Mouse (Mus musculus): Measurements from ENCODE around the gene Zfp777. TPM values are rescaled to one million over a fixed set of nuclear protein-coding genes. Genes with fewer than 3 reads are reported as not detected.

Zfp777 gene
- polyA plus RNA-seq, 1 experiment = 5.2 TPM

DNA sequence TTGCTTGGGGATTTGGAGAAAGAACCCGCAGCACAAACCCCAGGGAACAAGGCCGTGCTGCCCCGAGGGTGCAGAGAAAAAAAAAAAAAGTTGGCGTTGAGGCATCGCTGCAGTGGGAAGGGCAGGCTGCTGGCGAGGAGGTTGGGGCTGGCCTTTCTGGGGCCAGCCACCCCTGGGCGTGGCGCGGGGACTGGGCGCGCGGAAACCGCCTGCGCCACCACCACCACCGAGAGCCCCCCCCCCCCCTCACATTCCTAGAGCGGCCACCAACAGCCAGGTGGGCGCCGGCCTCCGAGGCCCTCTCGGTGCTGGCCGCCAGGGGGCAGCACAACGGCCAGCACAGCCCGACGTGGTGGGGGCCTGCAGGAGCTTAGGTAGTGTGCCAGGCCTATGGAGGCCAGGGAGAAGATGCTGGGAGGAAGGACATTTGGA, 32.6 kb downstream of the Zfp777 start:
- TF ChIP-seq POLR2A (IDR thresholded peaks at IDR 0.05; ENCODE audit: control insufficient read depth, low read depth, low read length) (peak; percentile 64; the same call in 1 of the 2 replicates), CTCF (IDR thresholded peaks at IDR 0.05; ENCODE audit: control insufficient read depth, insufficient read depth, insufficient replicate concordance, low read depth, low read length) (peak; percentile 91)
- Histone ChIP-seq H3K4me1 (ENCODE audit: control insufficient read depth, insufficient read depth, low read length) (peaks cover 15% of the 10 kb centered on the region), H3K27ac (ENCODE audit: control insufficient read depth, insufficient read depth, low read depth, low read length) (no peak overlapping the region; the same call in none of the 2 replicates), H3K36me3 (ENCODE audit: control insufficient read depth, insufficient read depth, low read length) (no peaks in the 10 kb centered on the region), H3K27me3 (ENCODE audit: control insufficient read depth, insufficient read depth, low read length) (no peaks in the 10 kb centered on the region), H3K4me3 (ENCODE audit: control insufficient read depth, low read depth, low read length) (peak overlapping the region; percentile 62)

- Histone ChIP-seq H3K27ac (ENCODE audit: control insufficient read depth, insufficient read depth, low read depth, low read length) (no peak overlapping the region), H3K36me3 (ENCODE audit: control insufficient read depth, insufficient read depth, low read length) (no peaks in the 10 kb centered on the region), H3K27me3 (ENCODE audit: control insufficient read depth, insufficient read depth, low read length) (no peaks in the 10 kb centered on the region), H3K4me3 (ENCODE audit: control insufficient read depth, low read depth, low read length) (no peak overlapping the region), H3K4me1 (ENCODE audit: control insufficient read depth, insufficient read depth, low read length) (peaks cover 1% of the 10 kb centered on the region)
- no peak for TF ChIP-seq CTCF (IDR thresholded peaks at IDR 0.05; ENCODE audit: control insufficient read depth, insufficient read depth, insufficient replicate concordance, low read depth, low read length)
- TF ChIP-seq POLR2A (IDR thresholded peaks at IDR 0.05; ENCODE audit: control insufficient read depth, low read depth, low read length) = no peak
Measured at GRCm38 (mm10) chr6:48010727-48011126, 38.0 kb downstream of the Zfp777 start.

DNA sequence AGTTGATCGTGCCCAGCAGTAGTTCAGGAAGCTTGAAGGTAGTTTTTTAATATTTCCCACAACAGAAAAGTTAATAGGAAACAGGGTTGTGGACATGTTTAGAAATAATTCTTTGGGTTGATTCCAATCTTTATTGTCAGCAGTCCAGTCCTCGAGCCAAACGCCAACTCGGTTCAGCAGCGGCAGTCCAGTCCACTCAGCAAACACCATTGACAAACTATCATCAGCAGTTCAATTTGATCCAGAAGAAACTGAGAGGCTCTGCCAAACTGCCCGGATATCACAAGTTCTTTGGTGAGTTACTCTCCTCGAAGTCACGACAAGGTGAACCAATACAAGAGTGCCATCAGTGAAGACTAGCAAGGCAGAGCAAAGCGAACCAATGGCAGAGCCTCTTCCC, 53.0 kb downstream of the Zfp777 start:
- H3K4me3 ChIP-seq (ENCODE audit: control insufficient read depth, low read depth, low read length) = no peak overlapping the region
- no peaks in the 10 kb centered on the region for H3K36me3 ChIP-seq (ENCODE audit: control insufficient read depth, insufficient read depth, low read length)
- H3K27ac ChIP-seq (ENCODE audit: control insufficient read depth, insufficient read depth, low read depth, low read length) = no peak overlapping the region
- TF ChIP-seq CTCF (IDR thresholded peaks at IDR 0.05; ENCODE audit: control insufficient read depth, insufficient read depth, insufficient replicate concordance, low read depth, low read length) = no peak
- TF ChIP-seq POLR2A (IDR thresholded peaks at IDR 0.05; ENCODE audit: control insufficient read depth, low read depth, low read length) = no peak
- H3K4me1 ChIP-seq (ENCODE audit: control insufficient read depth, insufficient read depth, low read length) = no peaks in the 10 kb centered on the region
- no peaks in the 10 kb centered on the region for H3K27me3 ChIP-seq (ENCODE audit: control insufficient read depth, insufficient read depth, low read length)

DNA sequence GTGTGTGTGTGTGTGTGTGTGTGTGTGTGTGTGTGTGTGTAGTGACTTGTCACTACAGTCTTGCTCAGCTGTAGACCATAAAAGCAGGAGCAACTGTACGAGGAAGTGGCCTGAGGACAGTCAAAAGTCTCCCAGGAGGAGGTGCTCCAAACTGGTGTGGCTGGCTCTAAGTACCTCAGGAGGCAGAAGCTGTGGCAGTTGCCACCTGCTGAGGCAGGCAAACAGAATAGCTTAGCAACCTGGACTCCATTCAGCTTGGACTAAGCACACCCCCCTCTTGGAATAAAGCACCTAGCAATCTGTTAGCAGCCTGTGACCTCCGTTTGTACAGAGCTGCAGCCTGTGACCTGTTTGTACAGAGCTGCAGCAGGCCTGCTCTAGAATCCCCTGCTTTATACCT, 64.8 kb downstream of the Zfp777 start:
- no peak overlapping the region for H3K4me3 ChIP-seq (ENCODE audit: control insufficient read depth, low read depth, low read length)
- H3K27me3 ChIP-seq (ENCODE audit: control insufficient read depth, insufficient read depth, low read length) = no peaks in the 10 kb centered on the region
- TF ChIP-seq CTCF (IDR thresholded peaks at IDR 0.05; ENCODE audit: control insufficient read depth, insufficient read depth, insufficient replicate concordance, low read depth, low read length) = no peak
- no peak for TF ChIP-seq POLR2A (IDR thresholded peaks at IDR 0.05; ENCODE audit: control insufficient read depth, low read depth, low read length)
- no peaks in the 10 kb centered on the region for H3K36me3 ChIP-seq (ENCODE audit: control insufficient read depth, insufficient read depth, low read length)
- H3K4me1 ChIP-seq (ENCODE audit: control insufficient read depth, insufficient read depth, low read length) = no peaks in the 10 kb centered on the region; the same call in 1 of the 2 replicates
- no peak overlapping the region for H3K27ac ChIP-seq (ENCODE audit: control insufficient read depth, insufficient read depth, low read depth, low read length)

DNA sequence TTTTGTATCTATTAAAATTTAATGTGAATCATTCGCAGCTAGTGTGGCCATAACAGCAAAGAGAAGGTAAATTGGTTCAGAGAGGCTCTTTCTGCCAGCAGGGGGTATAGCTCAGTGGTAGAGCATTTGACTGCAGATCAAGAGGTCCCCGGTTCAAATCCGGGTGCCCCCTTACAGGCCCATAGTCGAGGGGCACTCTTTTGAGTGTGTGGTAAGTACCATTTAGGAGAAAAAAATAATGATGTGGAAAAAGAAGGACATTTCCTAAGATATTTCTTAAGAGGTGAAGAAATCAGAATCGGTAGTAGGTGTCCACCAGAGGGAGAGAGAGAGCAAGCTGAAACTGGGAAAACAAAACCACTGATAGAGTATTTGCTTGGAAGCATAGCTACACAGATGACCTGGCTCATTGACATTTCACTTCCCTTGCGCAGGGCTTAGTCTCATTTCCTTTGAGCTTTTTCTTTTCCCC, 69.8 kb downstream of the Zfp777 start:
- TF ChIP-seq CTCF (IDR thresholded peaks at IDR 0.05; ENCODE audit: control insufficient read depth, insufficient read depth, insufficient replicate concordance, low read depth, low read length) (no peak), POLR2A (IDR thresholded peaks at IDR 0.05; ENCODE audit: control insufficient read depth, low read depth, low read length) (no peak)
- H3K36me3 ChIP-seq (ENCODE audit: control insufficient read depth, insufficient read depth, low read length) = no peaks in the 10 kb centered on the region
- no peak overlapping the region for H3K27ac ChIP-seq (ENCODE audit: control insufficient read depth, insufficient read depth, low read depth, low read length)

DNA sequence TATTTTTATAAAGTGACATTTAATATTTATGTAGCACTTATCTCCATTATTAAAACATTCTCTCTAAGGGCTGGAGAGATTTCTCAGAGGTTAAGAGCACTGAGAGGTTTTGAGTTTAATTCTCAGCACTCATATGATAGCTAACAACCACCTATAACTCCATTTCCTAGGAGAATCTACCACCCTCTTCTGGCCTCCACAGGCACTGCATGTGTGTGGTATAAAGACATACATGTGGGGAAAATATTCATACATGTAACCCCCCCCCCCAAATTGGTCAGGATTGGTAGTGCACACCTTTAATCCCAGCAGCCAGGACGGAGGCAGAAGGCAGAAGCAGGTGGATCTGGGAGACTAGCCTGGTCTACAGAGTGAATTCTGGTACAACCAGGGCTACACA, 74.1 kb downstream of the Zfp777 start:
- no peak overlapping the region for H3K4me3 ChIP-seq (ENCODE audit: control insufficient read depth, low read depth, low read length)
- H3K27ac ChIP-seq (ENCODE audit: control insufficient read depth, insufficient read depth, low read depth, low read length) = no peak overlapping the region
- TF ChIP-seq POLR2A (IDR thresholded peaks at IDR 0.05; ENCODE audit: control insufficient read depth, low read depth, low read length) (no peak), CTCF (IDR thresholded peaks at IDR 0.05; ENCODE audit: control insufficient read depth, insufficient read depth, insufficient replicate concordance, low read depth, low read length) (no peak)
- H3K4me1 ChIP-seq (ENCODE audit: control insufficient read depth, insufficient read depth, low read length) = peaks cover 6% of the 10 kb centered on the region
- H3K36me3 ChIP-seq (ENCODE audit: control insufficient read depth, insufficient read depth, low read length) = no peaks in the 10 kb centered on the region
- no peaks in the 10 kb centered on the region for H3K27me3 ChIP-seq (ENCODE audit: control insufficient read depth, insufficient read depth, low read length)

More for the DNA sequence above, 69.8 kb downstream of the Zfp777 start:
- no peak overlapping the region for H3K4me3 ChIP-seq (ENCODE audit: control insufficient read depth, low read depth, low read length)
- no peaks in the 10 kb centered on the region for H3K27me3 ChIP-seq (ENCODE audit: control insufficient read depth, insufficient read depth, low read length)
- peaks cover 6% of the 10 kb centered on the region for H3K4me1 ChIP-seq (ENCODE audit: control insufficient read depth, insufficient read depth, low read length)

Other genes with a start within 250 kb of the Zfp777 start
- gene Pdia4, start 235.5 kb downstream of the Zfp777 start, polyA plus RNA-seq (2012; rRNA removed) = 21.1 and 24.7 TPM in 2 replicates
- 0.85 and 1.0 TPM in 2 replicates for gene Zfp786, start 218.0 kb downstream of the Zfp777 start, polyA plus RNA-seq (2012; rRNA removed)
- gene Zfp398, start 213.2 kb downstream of the Zfp777 start, polyA plus RNA-seq (2012; rRNA removed) = 5.8 and 6.4 TPM in 2 replicates
- gene Zfp282, start 171.7 kb downstream of the Zfp777 start, polyA plus RNA-seq (2012; rRNA removed) = 1.2 and 1.4 TPM in 2 replicates
- gene Zfp212, start 128.4 kb downstream of the Zfp777 start, polyA plus RNA-seq (2012; rRNA removed) = 11.3 and 12.3 TPM in 2 replicates
- gene Zfp956, start 95.5 kb downstream of the Zfp777 start, polyA plus RNA-seq (2012; rRNA removed) = 62.3 and 67.9 TPM in 2 replicates
- gene Zfp746, start 37.7 kb upstream of the Zfp777 start, polyA plus RNA-seq (2012; rRNA removed) = 17.4 and 18.1 TPM in 2 replicates